Mouse (Mus musculus) neural tube, embryonic 11.5 days (tissue): Measurements from ENCODE around the gene Nxph4. TPM values are rescaled to one million over a fixed set of nuclear protein-coding genes. Genes with fewer than 3 reads are reported as not detected.

Experiments used
- ATAC-seq: fragments of 200-750 bp; cut with Nextera tagmentation; 2 replicates; pipeline ENCODE4 v1.8.0; 2017; ENCODE audit warnings: moderate number of reproducible peaks, mild to moderate bottlenecking, moderate TSS enrichment, moderate library complexity; ENCODE audit not compliant: insufficient read depth, low FRiP score, low TSS enrichment
- DNase-seq: peaks from one replicate; pipeline ENCODE4 v3.0.0-alpha.2; 2015; ENCODE audit warnings: low spot score
- H3K27ac ChIP-seq: fragments of 300-500 bp; sonication (generic); 2 replicates; pipeline ENCODE4 v1.5.1; 2014; ENCODE audit warnings: low read depth, mild to moderate bottlenecking, low read length
- H3K27me3 ChIP-seq: fragments of 300-500 bp; sonication (generic); 2 replicates; pipeline ENCODE4 v1.6.1; 2014; ENCODE audit warnings: mild to moderate bottlenecking, low read length, mixed read lengths; ENCODE audit not compliant: control insufficient read depth, insufficient read depth
- H3K36me3 ChIP-seq: fragments of 300-500 bp; sonication (generic); 2 replicates; pipeline ENCODE4 v1.6.1; 2014; ENCODE audit warnings: mild to moderate bottlenecking, low read length, moderate library complexity, mixed read lengths; ENCODE audit not compliant: control insufficient read depth, insufficient read depth
- H3K4me1 ChIP-seq: fragments of 300-500 bp; sonication (generic); 2 replicates; pipeline ENCODE4 v1.6.1; 2014; ENCODE audit warnings: low read length, mixed read lengths; ENCODE audit not compliant: control insufficient read depth, insufficient read depth
- H3K4me2 ChIP-seq: fragments of 300-500 bp; sonication (generic); 2 replicates; pipeline ENCODE4 v1.6.1; 2014; ENCODE audit warnings: low read depth, mild to moderate bottlenecking, moderate library complexity
- H3K4me3 ChIP-seq: fragments of 300-500 bp; sonication (generic); 2 replicates; pipeline ENCODE4 v1.5.1; 2014; ENCODE audit warnings: low read depth, low read length
- H3K9ac ChIP-seq: fragments of 300-500 bp; sonication (generic); 2 replicates; pipeline ENCODE4 v1.6.1; 2014; ENCODE audit warnings: mild to moderate bottlenecking, low read length
- H3K9me3 ChIP-seq: fragments of 300-500 bp; sonication (generic); 2 replicates; pipeline ENCODE4 v1.6.1; 2016; ENCODE audit warnings: low read length; ENCODE audit not compliant: control insufficient read depth
- WGBS: fragments of 180-500 bp; shearing (Covaris S2); extraction: QIAGEN DNeasy Blood & Tissue Kit; methylation state at CpG from one replicate; pipeline ENCODE4 v1.1.7; 2014; 5-methylcytosine and 5-hydroxymethylcytosine counted together
- polyA plus RNA-seq: library from polyadenylated mRNA; unstranded; fragments of >200 nt; fragmentation: Nextera tagmentation; extraction: Ambion mirVana; gene quantifications from 2 replicates; pipeline ENCODE4 v1.2.1, GENCODE M21; 2014

The Nxph4 gene
- polyA plus RNA-seq, 1 experiment from 2014 or later, result 45.7 TPM

GRCm38 (mm10) chr10:127536586-127537314 lies 2.4 kb upstream of the Nxph4 start:
- Histone ChIP-seq H3K4me3 (no peak overlapping the region), H3K9ac (no peak overlapping the region), H3K9me3 (no peaks in the 10 kb centered on the region), H3K36me3 (peaks cover 7% of the 10 kb centered on the region; the same call in 1 of the 2 replicates), H3K27ac (no peak overlapping the region), H3K4me1 (peaks cover 22% of the 10 kb centered on the region), H3K4me2 (no peak overlapping the region), H3K27me3 (peaks cover 42% of the 10 kb centered on the region)
- DNase-seq (peak; percentile 66), ATAC-seq (0 out of 2 replicates have a peak, but pooled peaks have one; percentile 39)
- WGBS, result 9% methylated on average over 8 of the region's 8 CpGs

- Histone ChIP-seq H3K27ac (peak overlapping the region; percentile 40), H3K4me2 (peak overlapping the region; percentile 73), H3K9ac (peak overlapping the region; percentile 39), H3K9me3 (no peaks in the 10 kb centered on the region), H3K4me1 (peaks cover 29% of the 10 kb centered on the region), H3K36me3 (peaks cover 2% of the 10 kb centered on the region; the same call in 1 of the 2 replicates), H3K4me3 (peak overlapping the region; percentile 51), H3K27me3 (peaks cover 60% of the 10 kb centered on the region)
- DNase-seq (peak; percentile 69), ATAC-seq (peak; percentile 11)
- 0% methylated on average over 30 of the region's 30 CpGs for WGBS
Observed at GRCm38 (mm10) chr10:127534929-127535384, 598 bp upstream of the Nxph4 start.

GRCm38 (mm10) chr10:127531548-127531947 lies 2.8 kb downstream of the Nxph4 start:
- peaks cover 30% of the 10 kb centered on the region for H3K4me1 ChIP-seq
- no peak for ATAC-seq
- H3K9ac ChIP-seq, result peak overlapping the region; percentile 44; the same call in 1 of the 2 replicates
- H3K4me3 ChIP-seq, result peak overlapping the region; percentile 51
- DNase-seq, result no peak
- peaks cover 93% of the 10 kb centered on the region for H3K27me3 ChIP-seq
- no peaks in the 10 kb centered on the region for H3K36me3 ChIP-seq
- peak overlapping the region; percentile 77 for H3K27ac ChIP-seq
- WGBS, result 1% methylated on average over 4 of the region's 4 CpGs
- H3K9me3 ChIP-seq, result no peaks in the 10 kb centered on the region
- H3K4me2 ChIP-seq, result peak overlapping the region; percentile 73

GRCm38 (mm10) chr10:127530945-127531344 lies 3.4 kb downstream of the Nxph4 start:
- Histone ChIP-seq H3K27me3 (peaks cover 98% of the 10 kb centered on the region), H3K4me1 (peaks cover 34% of the 10 kb centered on the region), H3K4me3 (peak overlapping the region; percentile 51), H3K36me3 (no peaks in the 10 kb centered on the region), H3K9me3 (no peaks in the 10 kb centered on the region), H3K4me2 (peak overlapping the region; percentile 73), H3K9ac (peak overlapping the region; percentile 37), H3K27ac (peak overlapping the region; percentile 77)
- DNase-seq (no peak), ATAC-seq (no peak)
- under 1% methylated on average over 25 of the region's 25 CpGs for WGBS

GRCm38 (mm10) chr10:127527481-127527880 lies 6.9 kb downstream of the Nxph4 start:
- Histone ChIP-seq H3K4me3 (no peak overlapping the region), H3K4me2 (peak overlapping the region; percentile 14), H3K27ac (peak overlapping the region; percentile 69), H3K4me1 (peaks cover 24% of the 10 kb centered on the region), H3K36me3 (no peaks in the 10 kb centered on the region), H3K9ac (no peak overlapping the region), H3K27me3 (peaks cover 87% of the 10 kb centered on the region), H3K9me3 (no peaks in the 10 kb centered on the region)
- under 1% methylated on average over 17 of the region's 17 CpGs for WGBS
- ATAC-seq (peak; percentile 57), DNase-seq (peak; percentile 73)

DNA sequence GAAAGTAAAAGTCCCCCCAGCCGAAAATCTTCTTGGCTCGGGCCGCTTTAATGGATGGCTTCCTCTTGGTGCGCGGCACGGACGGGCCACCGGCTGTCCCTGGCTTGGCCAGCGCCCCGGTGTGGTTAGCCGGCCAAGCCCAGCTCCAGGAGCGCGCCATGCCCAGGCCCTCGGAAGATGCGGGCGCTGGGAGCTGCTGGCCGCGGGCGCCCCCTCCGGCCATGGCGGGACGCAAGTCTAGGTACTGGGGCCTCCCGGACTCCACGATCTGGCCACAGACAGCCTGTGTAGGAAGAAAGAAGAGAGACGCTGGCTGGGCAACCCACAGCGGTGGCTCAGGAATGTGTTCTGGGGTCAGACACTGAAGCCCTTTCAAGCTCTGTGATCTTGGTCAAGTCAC lies 7.7 kb downstream of the Nxph4 start:
- Histone ChIP-seq H3K4me3 (peak overlapping the region; percentile 17; the same call in 1 of the 2 replicates), H3K27ac (peak overlapping the region; percentile 69), H3K9me3 (no peaks in the 10 kb centered on the region), H3K4me1 (peaks cover 28% of the 10 kb centered on the region), H3K27me3 (peaks cover 79% of the 10 kb centered on the region), H3K4me2 (peak overlapping the region; percentile 36), H3K9ac (no peak overlapping the region; the same call in 1 of the 2 replicates), H3K36me3 (no peaks in the 10 kb centered on the region)
- ATAC-seq (peak; percentile 22; the same call in 1 of the 2 replicates), DNase-seq (peak; percentile 82)
- under 1% methylated on average over 26 of the region's 26 CpGs for WGBS

GRCm38 (mm10) chr10:127526048-127526447 lies 8.3 kb downstream of the Nxph4 start:
- H3K9me3 ChIP-seq, result no peaks in the 10 kb centered on the region
- DNase-seq, result no peak
- peak overlapping the region; percentile 14; the same call in 1 of the 2 replicates for H3K9ac ChIP-seq
- peaks cover 72% of the 10 kb centered on the region for H3K27me3 ChIP-seq
- no peak for ATAC-seq
- H3K36me3 ChIP-seq, result no peaks in the 10 kb centered on the region
- 0 out of 2 replicates have a peak overlapping the region, but pooled peaks have one; percentile 17 for H3K4me3 ChIP-seq
- peak overlapping the region; percentile 36 for H3K4me2 ChIP-seq
- WGBS, result 2% methylated on average over 25 of the region's 26 CpGs
- peak overlapping the region; percentile 69; the same call in 1 of the 2 replicates for H3K27ac ChIP-seq
- peaks cover 30% of the 10 kb centered on the region for H3K4me1 ChIP-seq

- ATAC-seq (no peak), DNase-seq (no peak)
- Histone ChIP-seq H3K9me3 (no peaks in the 10 kb centered on the region), H3K9ac (no peak overlapping the region; the same call in 1 of the 2 replicates), H3K4me2 (peak overlapping the region; percentile 15; the same call in 1 of the 2 replicates), H3K4me3 (no peak overlapping the region), H3K4me1 (peaks cover 26% of the 10 kb centered on the region), H3K27ac (no peak overlapping the region), H3K36me3 (no peaks in the 10 kb centered on the region), H3K27me3 (peaks cover 59% of the 10 kb centered on the region)
- WGBS, result under 1% methylated on average over 22 of the region's 23 CpGs
Observed at GRCm38 (mm10) chr10:127524646-127525255, 9.6 kb downstream of the Nxph4 start.
